Comparison of ENCODE assay signal across 9 mouse cellular contexts in genomic region chr3:115758455-115758912, GRCm38 (mm10). TPM values are rescaled to one million over a fixed set of nuclear protein-coding genes. Genes with fewer than 3 reads are reported as not detected.
DNase-seq lines count a peak whose midpoint lies in the region; ATAC-seq lines count a peak whose summit lies in the region.
"Had no signal": no experiment of that assay in that cellular context is flagged by ENCODE, and none has a peak within 500 bp of the region (broad histone marks: within the 10 kb centered on the region; RNA-seq: fewer than 3 reads in every experiment).

No protein-coding gene starts in this region.

- 12% methylated on average over 9 of the region's 9 CpGs for WGBS in limb, embryonic 15.5 days

- peak overlapping the region; percentile 25 for H3K4me2 ChIP-seq in limb, embryonic 15.5 days

- peaks cover 5% of the 10 kb centered on the region; the same call in 1 of the 2 replicates for H3K4me1 ChIP-seq in limb, embryonic 15.5 days

- H3K36me3 ChIP-seq in limb, embryonic 15.5 days: no peaks in the 10 kb centered on the region
- no peaks in the 10 kb centered on the region for H3K36me3 ChIP-seq in splenic B cell, adult 2 months (ENCODE audit: control insufficient read depth, insufficient read depth, low read length, poor library complexity, severe bottlenecking)

- no peaks in the 10 kb centered on the region for H3K9me3 ChIP-seq in limb, embryonic 15.5 days

- H3K9ac ChIP-seq in limb, embryonic 15.5 days: no peak overlapping the region

- no peaks in the 10 kb centered on the region for H3K27me3 ChIP-seq in limb, embryonic 15.5 days
- H3K27me3 ChIP-seq in splenic B cell, adult 2 months (ENCODE audit: control insufficient read depth, insufficient read depth, low read length, poor library complexity, severe bottlenecking): no peaks in the 10 kb centered on the region

- no peak overlapping the region for H3K4me3 ChIP-seq in limb, embryonic 15.5 days

- peak; percentile 18 to 70 for DNase-seq in adrenal gland, adult (ENCODE audit: inconsistent age in 2 of 2, low spot score in 1 of 2)
- DNase-seq in adrenal gland, adult 8-10 months: no peak
- DNase-seq in heart, adult 18-20 months: peak; percentile 59 to 84
- peak; percentile 43 for DNase-seq in splenic B cell, adult 2 months (ENCODE audit: low read depth, low spot score)
- DNase-seq in MN1 (ENCODE audit: low spot score): no peak
- no peak for DNase-seq in left cerebral cortex, adult 9 months (ENCODE audit: low spot score in 2 of 2)

- no peak overlapping the region for H3K27ac ChIP-seq in limb, embryonic 15.5 days
- H3K27ac ChIP-seq: macrophage had no signal

- ATAC-seq in CD4-positive, CD25-positive, alpha-beta regulatory T cell, adult 4 months: peak; percentile 82
- ATAC-seq in limb, embryonic 15.5 days (ENCODE audit: insufficient number of reproducible peaks, low FRiP score, low TSS enrichment, low read depth): no peak

RNA-seq across cellular contexts. Expression of gene S1pr1, which starts 43.6 kb away (rescaled TPM):
- 10 to 100 TPM; 14.7 to 17.5 (median 15.3) TPM for total RNA-seq in adrenal gland, adult 8-10 months (2022)
- 100 to 1,000 TPM; 195 to 238 TPM for polyA plus RNA-seq in CD4-positive, CD25-positive, alpha-beta regulatory T cell, adult 4 months (2017; shearing (Covaris generic))
- 10 to 100 TPM; 66.2 to 69.4 TPM for total RNA-seq in heart, adult 18-20 months (2021)
- polyA plus RNA-seq in limb, embryonic 15.5 days (2015; fragmentation: Nextera tagmentation; extraction: Ambion mirVana): 23.8 and 28.1 TPM in 2 replicates

Comparison
In these comparisons a context has a peak if more than half of its experiments do, and no peak if none do; other contexts are left out.
1. DNase-seq: peak in adrenal gland, adult (2 of 2), heart, adult 18-20 months (2 of 2) and splenic B cell, adult 2 months (single experiment); none in adrenal gland, adult 8-10 months (single experiment), MN1 (single experiment) and left cerebral cortex, adult 9 months (0 of 2).